Mouse (Mus musculus) 416B (cell line): ENCODE measurements around the gene Ttc23l.
"Not testable (repeated sequence)": the region's sequence is repeated elsewhere in the genome, so short reads cannot be mapped to it uniquely, and the experiment has no call there.

Experiments
- DNase-seq: peaks from one replicate; pipeline ENCODE4 v3.0.0; 2011; ENCODE audit warnings: low read depth

Ttc23l gene

DNA sequence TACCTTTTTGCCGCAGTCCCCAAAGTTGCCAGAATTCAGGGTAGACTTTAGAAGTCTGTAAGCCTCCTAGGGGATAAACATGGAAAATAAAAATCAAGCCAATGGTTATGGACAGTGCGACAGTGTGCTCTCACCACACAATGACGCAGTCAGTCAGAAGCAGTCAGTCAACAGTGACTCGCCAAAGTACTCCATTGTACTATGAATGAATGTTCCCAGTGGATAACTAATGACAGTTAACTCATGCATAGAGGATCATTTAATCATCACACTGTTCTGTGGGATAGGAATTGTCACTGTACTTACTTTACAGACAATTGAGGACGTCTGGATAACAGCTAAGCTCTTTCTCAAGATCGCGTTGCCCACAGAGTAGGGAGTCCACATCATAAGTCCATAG, 43.3 kb downstream of the Ttc23l start:
- DNase-seq: no peak

DNA sequence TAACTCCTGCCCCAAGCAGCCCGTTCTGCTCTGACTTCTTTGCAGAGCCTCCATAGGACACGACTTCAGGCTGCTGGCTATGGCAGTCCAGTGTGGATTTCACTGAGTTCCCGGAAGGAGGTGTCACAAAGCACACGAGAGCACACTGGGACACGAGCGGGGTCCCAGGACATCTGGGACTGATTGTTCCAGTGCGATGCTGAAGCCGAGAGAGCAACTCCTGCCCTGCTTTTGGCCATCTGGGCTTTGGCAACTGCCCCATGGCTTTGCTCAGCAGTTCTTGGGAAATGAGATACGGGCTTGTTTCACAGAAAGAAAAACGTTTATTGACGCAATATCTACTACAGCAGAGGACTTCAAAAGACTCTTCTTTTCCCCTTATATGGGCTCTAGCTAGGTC, 52.4 kb downstream of the Ttc23l start:
- DNase-seq: no peak

- peak; percentile 48 for DNase-seq
Observed at GRCm38 (mm10) chr15:10500838-10501719, 57.4 kb downstream of the Ttc23l start.

DNA sequence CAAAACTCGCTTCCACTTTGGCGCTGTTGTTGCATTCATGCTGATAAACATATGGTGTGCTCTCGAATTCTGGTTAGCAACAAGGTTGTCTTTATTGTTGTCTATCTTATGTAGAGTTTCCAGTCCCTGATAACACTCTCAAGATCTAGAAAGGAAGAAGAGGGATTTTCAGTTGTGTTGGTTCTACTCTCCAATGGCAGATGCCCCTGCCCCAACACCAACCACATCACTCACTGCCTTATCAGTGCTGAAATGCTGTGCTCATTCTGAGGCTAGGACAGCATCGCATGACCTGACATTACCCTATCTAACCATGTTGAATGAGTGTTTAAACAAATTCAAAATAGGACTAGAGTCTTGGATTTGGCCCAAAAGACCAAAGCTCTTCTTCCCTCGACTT, 58.4 kb downstream of the Ttc23l start:
- no peak for DNase-seq

- DNase-seq: no peak
Observed at GRCm38 (mm10) chr15:10499593-10499992, 58.9 kb downstream of the Ttc23l start.

DNA sequence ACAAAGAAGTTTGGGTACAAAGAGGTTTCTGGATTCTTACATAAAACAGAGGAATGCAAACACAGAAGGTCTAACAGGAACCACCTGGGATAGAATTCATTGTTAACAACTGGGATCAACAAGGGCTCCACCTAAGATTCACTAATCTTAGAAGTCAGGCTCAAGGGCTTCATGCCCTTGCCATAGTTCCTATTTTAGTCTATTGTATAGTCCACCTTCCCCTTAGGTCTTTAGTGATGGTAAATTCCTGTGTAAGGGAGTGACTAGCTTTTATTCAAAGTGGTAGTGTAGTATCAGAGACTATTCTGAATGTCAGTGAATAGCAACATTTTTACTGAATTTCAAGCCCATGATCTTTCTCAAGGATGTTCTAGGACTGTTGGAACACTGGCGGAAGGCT, 61.8 kb downstream of the Ttc23l start:
- not testable (repeated sequence) for DNase-seq

- no peak for DNase-seq
Observed at GRCm38 (mm10) chr15:10495944-10496343, 62.5 kb downstream of the Ttc23l start.

DNA sequence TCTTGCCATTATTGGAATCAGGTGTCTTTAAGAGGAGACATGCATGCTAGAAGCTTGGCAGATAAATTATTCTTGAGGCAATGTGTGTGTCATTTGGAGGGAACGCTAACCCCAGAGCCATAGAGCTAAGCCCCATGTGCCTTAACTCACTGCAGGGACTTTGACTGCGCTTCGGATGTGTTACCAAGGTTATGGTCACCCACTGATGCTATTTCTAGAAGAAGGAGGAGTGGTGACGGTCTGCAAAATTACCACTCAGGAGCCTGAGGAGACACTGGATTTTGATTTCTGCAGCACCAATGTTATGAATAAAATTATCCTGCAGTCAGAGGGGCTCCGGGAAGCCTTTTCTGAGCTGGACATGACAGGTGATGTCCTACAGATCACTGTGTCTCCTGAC, 68.4 kb downstream of the Ttc23l start:
- no peak for DNase-seq

DNA sequence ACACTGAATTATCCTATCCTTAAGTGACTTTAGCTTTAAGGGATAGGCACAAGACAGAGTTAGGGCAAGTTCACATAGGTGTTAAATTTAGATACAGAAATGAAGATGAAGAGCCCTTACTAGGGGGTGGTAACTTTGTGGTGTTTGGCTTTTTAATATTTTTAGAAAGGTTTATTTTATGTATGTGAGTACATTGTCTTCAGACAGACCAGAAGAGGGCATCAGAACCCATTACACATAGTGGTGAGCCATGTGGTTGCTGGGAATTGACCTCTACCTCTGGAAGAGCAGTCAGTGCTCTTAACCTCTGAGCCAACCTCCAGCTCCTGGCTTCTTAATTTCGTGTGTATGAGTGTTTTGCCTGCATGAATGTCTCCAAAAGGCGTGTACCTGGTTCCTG, 71.2 kb downstream of the Ttc23l start:
- peak; percentile 80 for DNase-seq

- no peak for DNase-seq
Observed at GRCm38 (mm10) chr15:10486365-10486839, 72.1 kb downstream of the Ttc23l start.

DNA sequence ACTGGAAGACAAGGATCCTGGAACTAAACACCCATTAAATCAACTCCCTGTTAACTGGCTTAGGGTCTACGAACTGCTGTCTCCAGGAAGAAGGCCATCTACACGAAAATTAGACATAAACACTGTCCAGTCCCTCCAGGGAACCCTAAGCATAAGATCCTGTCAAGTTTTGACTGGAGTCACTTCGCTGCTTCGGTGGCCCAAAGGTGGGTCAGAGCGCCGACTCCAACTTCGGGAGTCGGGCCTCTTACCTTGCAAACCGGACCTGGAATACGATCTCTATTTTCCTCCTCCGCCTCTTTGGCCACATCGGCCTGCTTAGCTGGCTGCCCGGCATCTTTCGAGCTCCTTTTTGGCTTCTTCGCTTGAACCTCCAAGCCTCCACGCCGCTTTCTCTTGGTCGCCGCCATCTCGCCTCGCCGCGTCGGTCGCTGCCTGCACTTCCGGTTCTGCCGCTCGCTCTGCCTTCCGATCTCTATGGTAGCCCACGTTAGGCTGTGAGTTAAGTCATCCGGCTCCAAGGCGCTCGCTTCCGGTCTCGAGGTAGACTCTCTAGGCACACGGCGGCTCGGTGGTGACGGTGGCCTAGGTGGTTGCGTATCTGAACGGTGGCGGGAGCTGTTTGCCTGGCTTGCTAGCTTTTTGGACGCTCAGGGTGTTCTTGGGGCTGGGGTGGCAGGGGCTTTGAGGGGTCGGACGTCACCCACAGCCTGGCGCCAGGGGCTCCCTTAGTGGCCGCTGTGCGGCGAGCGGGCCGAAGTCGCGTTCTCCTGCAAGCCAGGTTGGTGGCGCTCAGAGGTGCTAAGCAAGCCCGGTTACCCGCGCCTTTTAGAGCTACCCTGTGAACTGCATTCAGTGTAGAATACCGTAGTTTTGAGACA, 72.7 kb downstream of the Ttc23l start, which contains the start of the genes Brix1 and Rad1:
Gene Brix1, minus strand, starts transcription at position 464 of the 881 bp plus-strand sequence.
Gene Rad1, plus strand, starts transcription at position 535 of the 881 bp plus-strand sequence.
- peak; percentile 97 for DNase-seq

DNA sequence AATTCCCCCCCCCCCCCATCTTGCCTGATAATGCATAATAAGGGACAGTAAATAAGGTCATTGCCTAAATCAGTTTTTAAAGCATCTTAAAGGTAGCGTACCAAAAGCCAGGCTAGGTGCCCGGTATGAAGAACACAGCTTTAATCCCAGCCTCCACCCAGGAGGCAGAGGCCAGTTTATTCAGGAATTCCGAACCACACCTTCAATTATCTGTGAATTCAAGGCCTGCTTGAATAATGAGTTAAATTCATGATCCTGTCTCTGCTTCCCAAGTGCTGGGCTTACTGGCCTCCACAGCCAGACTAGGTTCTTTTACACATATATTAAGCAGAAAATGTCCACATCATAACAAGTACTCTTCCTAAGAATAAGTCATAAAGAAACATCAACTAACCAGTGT, 87.5 kb downstream of the Ttc23l start:
- no peak for DNase-seq

DNA sequence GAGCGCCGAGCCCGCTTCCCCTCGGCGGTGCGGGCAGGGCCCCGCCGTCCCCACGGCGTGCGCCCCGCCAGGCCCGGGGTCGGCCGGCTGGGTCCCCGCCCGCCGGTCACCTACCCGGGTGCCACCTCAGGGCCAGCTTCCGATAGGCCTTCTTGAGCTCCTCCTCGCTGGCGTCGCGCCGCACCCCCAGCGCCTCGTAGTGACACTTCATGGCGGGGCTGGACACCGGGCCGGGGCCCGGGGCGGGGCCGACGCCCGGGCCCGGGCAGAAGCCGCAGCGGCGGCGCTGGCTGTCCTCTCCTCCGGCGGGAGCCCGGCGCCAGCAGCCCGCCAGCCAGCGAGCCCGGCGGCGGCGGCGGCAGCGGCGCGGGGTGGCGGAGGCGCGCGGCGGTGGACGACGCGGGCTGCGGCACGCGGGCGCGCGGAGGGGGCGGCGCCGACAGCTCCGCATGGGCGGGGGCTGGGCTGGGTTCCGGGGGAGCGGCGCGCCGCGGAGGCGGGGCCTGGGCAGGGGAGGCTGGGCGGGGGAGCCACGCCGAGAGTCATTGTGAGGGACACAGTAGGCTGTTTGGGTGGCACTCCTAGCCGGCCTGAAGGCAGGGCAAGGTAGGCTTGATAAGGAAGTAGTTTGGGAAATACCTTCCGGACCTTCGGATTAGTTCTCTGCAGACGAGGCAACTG, 88.2 kb downstream of the Ttc23l start, which contains the start of gene Dnajc21:
Gene Dnajc21, minus strand, starts transcription at position 366 of the 681 bp plus-strand sequence.
- peak; percentile 73 for DNase-seq

- DNase-seq: peak; percentile 27
Observed at GRCm38 (mm10) chr15:10469641-10470150, 88.8 kb downstream of the Ttc23l start.

DNA sequence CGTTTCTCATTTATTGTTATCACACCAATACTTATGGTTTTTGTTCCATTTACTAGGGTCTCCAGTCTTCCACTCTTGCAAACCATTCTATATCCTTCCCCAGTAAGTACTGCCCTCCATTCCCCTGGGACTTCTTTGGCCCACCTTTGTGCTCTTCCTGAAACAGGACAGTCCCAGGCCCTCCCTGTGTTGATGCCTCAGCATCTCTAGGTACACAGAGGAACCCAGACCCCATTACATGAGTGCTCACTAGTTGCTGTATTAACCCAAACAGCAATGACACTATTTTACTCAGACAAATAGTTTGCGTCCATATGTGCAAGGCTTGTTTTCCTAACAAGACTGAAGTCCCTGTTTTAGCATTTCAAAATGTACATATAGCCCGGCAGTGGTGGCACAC, 89.7 kb downstream of the Ttc23l start:
- no peak for DNase-seq

DNA sequence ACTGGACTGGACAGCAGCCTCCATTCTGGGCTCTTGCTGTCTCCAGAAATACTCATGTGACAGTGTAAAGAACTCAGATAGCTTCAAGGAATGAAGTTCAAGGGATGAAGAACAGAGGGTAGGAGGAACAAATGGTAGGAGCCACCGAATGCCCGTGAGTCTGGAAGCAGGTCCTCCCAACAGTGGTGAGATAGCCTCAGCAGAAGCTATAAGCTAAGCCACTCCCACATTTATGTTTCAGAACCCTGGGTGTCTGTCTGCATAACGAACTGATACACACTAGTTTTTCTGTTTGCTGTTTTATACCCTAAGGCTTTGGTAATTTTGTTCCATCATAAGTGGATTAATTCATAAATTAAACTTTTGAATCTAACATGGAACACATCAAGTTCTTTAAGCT, 93.8 kb downstream of the Ttc23l start:
- DNase-seq: no peak

GRCm38 (mm10) chr15:10463555-10463954, 94.9 kb downstream of the Ttc23l start:
- peak; percentile 88 for DNase-seq

DNA sequence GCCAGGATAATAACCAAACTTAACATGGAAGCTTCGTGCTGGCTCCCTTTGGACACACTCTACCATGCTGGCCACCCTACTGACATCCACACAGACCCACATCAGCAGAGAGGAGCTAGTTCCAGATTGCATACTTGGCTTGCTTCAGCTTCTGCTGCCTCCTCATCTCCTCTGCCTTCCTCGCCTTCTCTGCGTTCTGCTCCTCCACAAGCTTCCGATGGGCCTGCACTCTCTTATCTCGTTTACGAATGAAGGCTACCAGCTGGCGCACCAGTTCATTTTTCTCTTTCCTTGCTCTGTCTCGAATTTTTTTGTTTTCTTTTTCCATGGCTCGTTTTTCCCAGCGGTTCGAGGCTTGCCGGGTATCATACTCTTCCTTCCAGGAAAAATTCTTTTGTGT, 97.5 kb downstream of the Ttc23l start:
- no peak for DNase-seq
